Mouse (Mus musculus): ENCODE results near the gene Rtf1.

DNA sequence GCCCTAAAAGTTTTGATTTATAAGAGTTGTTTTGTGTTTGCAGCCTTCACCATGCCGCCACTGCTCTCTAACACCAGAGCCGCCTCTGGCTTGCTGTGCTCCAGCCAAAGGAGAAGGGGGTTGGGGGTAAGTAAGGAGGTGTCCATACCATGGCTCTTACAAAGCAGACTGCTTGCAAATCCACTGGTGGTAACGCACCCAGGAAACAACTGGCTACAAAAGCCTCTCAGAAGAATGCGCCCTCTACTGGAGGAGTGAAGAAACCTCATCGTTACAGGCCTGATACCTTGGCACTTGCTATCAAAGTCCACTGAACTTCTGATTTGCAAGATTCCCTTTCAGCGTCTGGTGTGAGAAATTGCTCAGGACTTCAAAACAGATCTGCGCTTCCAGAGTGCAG, 5.9 kb upstream of the Rtf1 start:
- TF ChIP-seq GATA1 (IDR thresholded peaks at IDR 0.05; ENCODE audit: low read length) = no peak
- no peak for TF ChIP-seq TAL1 (IDR thresholded peaks at IDR 0.05; ENCODE audit: low read length)

Data from erythroblast, embryonic 14.5 days (primary cell).